Mouse (Mus musculus): ENCODE measurements around the gene Itga1. TPM values are rescaled to one million over a fixed set of nuclear protein-coding genes. Genes with fewer than 3 reads are reported as not detected.

Itga1 gene
- polyA plus RNA-seq, 1 experiment from 2014 or later, result 6.1 TPM

DNA sequence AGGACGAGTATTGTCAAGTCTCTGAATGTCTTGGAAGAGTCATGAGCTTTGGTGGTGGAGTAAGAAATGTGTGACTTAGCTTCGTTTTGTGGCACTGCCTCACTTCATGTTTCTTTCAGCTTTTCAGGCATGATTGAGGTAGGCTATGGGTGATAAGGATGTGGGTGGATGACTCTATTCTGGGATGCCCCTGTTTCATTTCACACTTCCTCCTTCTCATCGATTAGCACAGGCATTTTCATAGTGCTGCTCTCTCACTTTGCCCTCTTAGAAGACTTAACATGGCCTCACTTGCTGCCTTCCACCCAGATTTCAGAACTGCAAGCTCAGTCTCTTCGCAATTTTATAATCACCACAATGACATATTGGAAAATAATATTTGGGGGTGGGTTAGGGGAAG lies 102.2 kb downstream of the Itga1 start:
- ATAC-seq, result no peak
- no peaks in the 10 kb centered on the region for H3K27me3 ChIP-seq (ENCODE audit: control insufficient read depth, insufficient read depth, low read depth, low read length)
- no peak overlapping the region for H3K4me3 ChIP-seq (ENCODE audit: low read depth, low read length)
- no peaks in the 10 kb centered on the region for H3K9me3 ChIP-seq (replicated peaks; ENCODE audit: control insufficient read depth, low read length, poor library complexity, severe bottlenecking)
- H3K4me1 ChIP-seq (ENCODE audit: control insufficient read depth, insufficient read depth, low read length), result no peaks in the 10 kb centered on the region
- WGBS, result 88% methylated on average over 4 of the region's 4 CpGs
- H3K36me3 ChIP-seq (ENCODE audit: control insufficient read depth, insufficient read depth, low read length), result no peaks in the 10 kb centered on the region
- H3K27ac ChIP-seq (ENCODE audit: low read length), result no peak overlapping the region
- H3K9ac ChIP-seq (ENCODE audit: low read depth, low read length), result no peak overlapping the region
- H3K4me2 ChIP-seq (ENCODE audit: low read length), result no peak overlapping the region

DNA sequence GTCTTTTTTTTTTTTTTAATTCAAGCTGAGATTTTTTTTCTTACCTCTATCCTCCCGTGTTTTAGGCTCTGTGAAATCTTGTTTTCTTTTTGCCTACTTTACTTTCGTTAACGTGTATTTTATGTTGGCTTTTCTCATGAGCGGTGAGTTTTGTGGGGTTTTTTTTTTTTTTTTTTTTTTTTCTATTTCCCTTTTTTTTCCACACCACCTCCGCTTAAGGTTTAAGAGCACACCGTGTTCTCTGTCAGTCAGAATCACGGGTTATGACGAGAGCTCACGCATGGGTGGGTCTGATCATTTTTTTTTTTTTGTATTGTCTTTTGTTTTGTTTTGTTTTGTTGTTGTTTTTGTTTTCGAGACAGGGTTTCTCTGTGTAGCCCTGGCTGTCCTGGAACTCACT lies 103.7 kb downstream of the Itga1 start:
- Histone ChIP-seq H3K27me3 (ENCODE audit: control insufficient read depth, insufficient read depth, low read depth, low read length) (no peaks in the 10 kb centered on the region), H3K27ac (ENCODE audit: low read length) (no peak overlapping the region), H3K9me3 (replicated peaks; ENCODE audit: control insufficient read depth, low read length, poor library complexity, severe bottlenecking) (no peaks in the 10 kb centered on the region), H3K36me3 (ENCODE audit: control insufficient read depth, insufficient read depth, low read length) (no peaks in the 10 kb centered on the region), H3K4me1 (ENCODE audit: control insufficient read depth, insufficient read depth, low read length) (peaks cover 2% of the 10 kb centered on the region; the same call in 1 of the 2 replicates), H3K4me3 (ENCODE audit: low read depth, low read length) (no peak overlapping the region), H3K4me2 (ENCODE audit: low read length) (no peak overlapping the region), H3K9ac (ENCODE audit: low read depth, low read length) (no peak overlapping the region)
- no peak for ATAC-seq
- WGBS, result 92% methylated on average over 10 of the region's 10 CpGs

DNA sequence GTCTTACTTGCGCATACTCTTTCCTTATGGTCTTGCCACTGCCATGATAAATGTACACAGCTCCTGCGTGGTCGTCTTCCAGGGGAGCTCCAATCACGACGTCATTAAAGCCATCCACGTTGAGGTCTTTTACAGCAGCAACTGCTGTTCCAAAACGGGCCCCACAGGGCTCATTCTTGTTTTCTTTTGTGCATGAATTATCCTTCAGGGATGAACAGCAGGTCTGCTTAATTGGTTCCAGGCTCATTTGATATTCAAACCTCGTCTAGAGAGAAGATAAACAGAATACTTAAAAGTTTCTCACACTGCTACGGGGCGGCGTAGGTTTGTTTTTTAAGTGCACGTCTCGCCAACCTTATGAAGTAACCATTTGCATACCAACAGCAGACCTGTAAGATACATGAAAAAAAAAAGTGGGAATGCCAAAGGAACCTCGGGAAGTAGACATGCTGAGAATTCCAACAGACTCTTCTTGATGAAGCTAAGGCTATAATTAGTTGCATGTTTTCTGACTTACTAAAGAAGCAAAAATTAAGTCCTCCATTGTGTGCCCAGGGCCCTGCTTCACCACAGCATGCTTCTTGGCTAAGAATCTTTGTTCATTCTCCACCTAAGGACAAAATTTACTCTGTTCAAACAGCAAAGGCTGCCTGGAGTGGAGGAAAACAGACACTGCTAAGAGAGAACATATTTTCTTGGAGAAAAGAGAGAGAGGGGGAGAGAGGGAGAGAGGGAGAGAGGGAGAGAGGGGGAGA lies 109.3 kb downstream of the Itga1 start:
- Histone ChIP-seq H3K9ac (ENCODE audit: low read depth, low read length) (no peak overlapping the region), H3K4me2 (ENCODE audit: low read length) (peak overlapping the region; percentile 10), H3K27me3 (ENCODE audit: control insufficient read depth, insufficient read depth, low read depth, low read length) (no peaks in the 10 kb centered on the region), H3K27ac (ENCODE audit: low read length) (peak overlapping the region; percentile 14; the same call in 1 of the 2 replicates), H3K4me1 (ENCODE audit: control insufficient read depth, insufficient read depth, low read length) (peaks cover 3% of the 10 kb centered on the region; the same call in 1 of the 2 replicates), H3K4me3 (ENCODE audit: low read depth, low read length) (no peak overlapping the region), H3K36me3 (ENCODE audit: control insufficient read depth, insufficient read depth, low read length) (no peaks in the 10 kb centered on the region), H3K9me3 (replicated peaks; ENCODE audit: control insufficient read depth, low read length, poor library complexity, severe bottlenecking) (no peaks in the 10 kb centered on the region)
- WGBS, result 27% methylated on average over 14 of the region's 14 CpGs
- peak; percentile 82 for ATAC-seq

DNA sequence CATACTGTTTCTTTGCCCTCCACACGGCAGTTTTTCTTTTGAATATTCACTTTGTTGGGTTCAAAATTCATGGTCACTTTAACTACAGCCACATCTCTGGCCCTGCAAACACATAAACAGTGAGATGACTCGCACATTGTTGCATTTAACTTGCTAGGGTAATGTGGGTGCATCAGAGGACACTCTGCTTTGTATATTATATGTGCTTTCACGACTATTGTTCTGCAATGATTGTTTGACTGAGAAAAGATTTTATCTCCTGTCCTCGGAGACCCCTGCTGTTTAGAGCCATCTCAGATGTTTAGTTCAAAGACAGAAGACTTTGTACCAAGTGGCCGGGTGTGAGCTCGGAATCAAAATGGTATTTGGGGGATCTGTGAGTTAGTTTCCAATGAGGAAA lies 114.1 kb downstream of the Itga1 start:
- no peak overlapping the region for H3K4me2 ChIP-seq (ENCODE audit: low read length)
- H3K9ac ChIP-seq (ENCODE audit: low read depth, low read length), result no peak overlapping the region
- H3K27ac ChIP-seq (ENCODE audit: low read length), result no peak overlapping the region
- H3K4me3 ChIP-seq (ENCODE audit: low read depth, low read length), result no peak overlapping the region
- no peaks in the 10 kb centered on the region for H3K27me3 ChIP-seq (ENCODE audit: control insufficient read depth, insufficient read depth, low read depth, low read length)
- ATAC-seq, result no peak
- no peaks in the 10 kb centered on the region for H3K9me3 ChIP-seq (replicated peaks; ENCODE audit: control insufficient read depth, low read length, poor library complexity, severe bottlenecking)
- no peaks in the 10 kb centered on the region for H3K36me3 ChIP-seq (ENCODE audit: control insufficient read depth, insufficient read depth, low read length)
- 63% methylated on average over 6 of the region's 6 CpGs for WGBS
- no peaks in the 10 kb centered on the region for H3K4me1 ChIP-seq (ENCODE audit: control insufficient read depth, insufficient read depth, low read length)

DNA sequence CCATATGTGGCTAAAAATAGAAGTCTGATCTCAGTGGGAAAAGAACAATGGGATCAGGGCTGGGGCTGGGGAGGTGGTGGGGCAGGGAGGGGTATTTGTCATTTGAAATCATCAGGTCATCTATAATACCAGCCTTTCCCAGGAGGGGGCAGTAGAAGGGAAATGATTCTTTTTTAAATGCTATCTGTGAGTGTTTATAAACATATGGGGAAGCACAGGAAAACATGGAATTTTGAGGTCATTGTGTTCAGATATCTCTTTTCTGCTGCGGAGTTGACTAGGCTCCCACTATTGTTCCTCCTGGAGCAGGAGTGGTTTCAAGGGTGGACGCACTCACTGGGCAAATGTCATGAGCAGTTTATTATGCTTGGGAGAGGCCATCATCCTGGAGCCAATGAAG lies 114.6 kb downstream of the Itga1 start:
- Histone ChIP-seq H3K4me1 (ENCODE audit: control insufficient read depth, insufficient read depth, low read length) (no peaks in the 10 kb centered on the region), H3K27ac (ENCODE audit: low read length) (no peak overlapping the region), H3K27me3 (ENCODE audit: control insufficient read depth, insufficient read depth, low read depth, low read length) (no peaks in the 10 kb centered on the region), H3K9ac (ENCODE audit: low read depth, low read length) (no peak overlapping the region), H3K4me2 (ENCODE audit: low read length) (no peak overlapping the region), H3K36me3 (ENCODE audit: control insufficient read depth, insufficient read depth, low read length) (no peaks in the 10 kb centered on the region), H3K4me3 (ENCODE audit: low read depth, low read length) (no peak overlapping the region), H3K9me3 (replicated peaks; ENCODE audit: control insufficient read depth, low read length, poor library complexity, severe bottlenecking) (no peaks in the 10 kb centered on the region)
- ATAC-seq, result no peak
- WGBS, result 71% methylated on average over 2 of the region's 2 CpGs

DNA sequence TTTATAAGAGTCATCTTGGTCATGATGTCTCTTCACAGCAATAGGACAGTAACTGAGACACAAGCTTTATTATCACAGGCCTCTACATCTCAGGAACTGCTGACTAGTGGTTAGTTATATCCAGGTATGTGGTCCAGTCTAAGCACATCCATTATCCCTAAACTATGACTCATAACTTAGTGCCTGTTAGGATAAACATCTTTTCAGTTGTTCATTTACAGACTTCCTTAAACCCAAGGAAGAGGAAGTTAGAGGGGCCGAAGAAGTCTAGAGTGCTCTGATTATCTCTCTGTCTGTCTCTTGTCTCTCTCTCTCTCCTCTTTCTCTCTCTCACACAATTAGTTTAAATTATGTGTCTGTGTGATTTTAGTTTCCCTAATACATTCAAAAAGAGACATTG lies 117.1 kb downstream of the Itga1 start:
- WGBS, result 100% methylated on average over 1 of the region's 1 CpGs
- H3K36me3 ChIP-seq (ENCODE audit: control insufficient read depth, insufficient read depth, low read length), result no peaks in the 10 kb centered on the region
- ATAC-seq, result no peak

DNA sequence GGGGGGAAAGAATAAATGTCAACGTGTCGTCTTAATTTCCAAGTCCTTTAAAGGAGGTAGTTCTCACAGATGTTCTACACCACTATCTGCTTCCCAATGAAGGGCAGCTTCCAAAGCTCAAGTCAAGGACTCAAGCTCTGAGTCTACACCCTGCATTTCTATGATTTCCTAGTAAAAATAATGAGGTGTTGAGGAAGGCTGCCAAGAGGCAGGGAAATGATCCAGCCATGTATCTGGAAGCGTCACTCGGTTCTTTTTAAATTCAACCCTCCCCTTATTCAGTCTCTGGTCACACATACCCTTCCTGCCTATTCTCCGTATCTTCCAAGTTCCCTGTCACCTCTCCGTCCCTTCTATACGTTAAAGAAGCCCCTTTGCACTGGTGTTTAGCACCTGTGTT lies 118.6 kb downstream of the Itga1 start:
- ATAC-seq, result no peak
- WGBS, result 93% methylated on average over 7 of the region's 7 CpGs
- no peaks in the 10 kb centered on the region for H3K9me3 ChIP-seq (replicated peaks; ENCODE audit: control insufficient read depth, low read length, poor library complexity, severe bottlenecking)
- no peaks in the 10 kb centered on the region for H3K4me1 ChIP-seq (ENCODE audit: control insufficient read depth, insufficient read depth, low read length)
- no peak overlapping the region for H3K4me3 ChIP-seq (ENCODE audit: low read depth, low read length)
- H3K27me3 ChIP-seq (ENCODE audit: control insufficient read depth, insufficient read depth, low read depth, low read length), result no peaks in the 10 kb centered on the region
- H3K4me2 ChIP-seq (ENCODE audit: low read length), result no peak overlapping the region
- H3K36me3 ChIP-seq (ENCODE audit: control insufficient read depth, insufficient read depth, low read length), result no peaks in the 10 kb centered on the region
- H3K9ac ChIP-seq (ENCODE audit: low read depth, low read length), result no peak overlapping the region
- no peak overlapping the region for H3K27ac ChIP-seq (ENCODE audit: low read length)

More for the DNA sequence above, 117.1 kb downstream of the Itga1 start:
- no peak overlapping the region for H3K4me2 ChIP-seq (ENCODE audit: low read length)
- no peak overlapping the region for H3K4me3 ChIP-seq (ENCODE audit: low read depth, low read length)
- H3K9me3 ChIP-seq (replicated peaks; ENCODE audit: control insufficient read depth, low read length, poor library complexity, severe bottlenecking), result no peaks in the 10 kb centered on the region
- no peaks in the 10 kb centered on the region for H3K4me1 ChIP-seq (ENCODE audit: control insufficient read depth, insufficient read depth, low read length)
- no peak overlapping the region for H3K9ac ChIP-seq (ENCODE audit: low read depth, low read length)
- H3K27ac ChIP-seq (ENCODE audit: low read length), result no peak overlapping the region
- no peaks in the 10 kb centered on the region for H3K27me3 ChIP-seq (ENCODE audit: control insufficient read depth, insufficient read depth, low read depth, low read length)

DNA sequence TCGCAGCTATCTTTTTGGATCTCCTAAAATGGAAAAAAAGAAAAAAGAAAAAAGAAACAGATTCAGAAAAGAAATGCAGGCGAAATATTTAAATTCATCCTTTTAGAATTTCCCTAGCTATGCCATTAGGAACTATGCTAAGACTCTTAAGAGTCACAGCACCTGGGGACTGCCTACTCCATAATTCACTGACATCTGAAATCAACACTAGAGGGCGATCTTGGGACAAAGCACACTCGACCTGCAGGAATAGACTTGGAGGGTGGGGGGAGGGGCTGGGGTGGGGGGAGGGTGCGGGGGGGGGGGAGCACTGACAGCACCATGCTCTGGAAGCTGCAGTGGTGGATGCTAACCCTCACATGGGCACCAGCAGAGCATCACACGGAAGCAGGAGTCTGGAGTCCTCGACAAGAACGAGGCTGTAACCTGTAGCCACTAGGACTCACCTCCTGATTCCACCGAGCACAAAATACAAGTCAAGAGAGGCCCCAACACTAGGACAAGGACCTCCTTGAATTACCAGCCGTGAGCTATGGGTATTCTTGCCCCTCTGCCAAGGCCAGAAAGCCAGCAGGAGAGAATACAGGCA lies 120.8 kb downstream of the Itga1 start:
- no peak for ATAC-seq
- 42% methylated on average over 10 of the region's 10 CpGs for WGBS

DNA sequence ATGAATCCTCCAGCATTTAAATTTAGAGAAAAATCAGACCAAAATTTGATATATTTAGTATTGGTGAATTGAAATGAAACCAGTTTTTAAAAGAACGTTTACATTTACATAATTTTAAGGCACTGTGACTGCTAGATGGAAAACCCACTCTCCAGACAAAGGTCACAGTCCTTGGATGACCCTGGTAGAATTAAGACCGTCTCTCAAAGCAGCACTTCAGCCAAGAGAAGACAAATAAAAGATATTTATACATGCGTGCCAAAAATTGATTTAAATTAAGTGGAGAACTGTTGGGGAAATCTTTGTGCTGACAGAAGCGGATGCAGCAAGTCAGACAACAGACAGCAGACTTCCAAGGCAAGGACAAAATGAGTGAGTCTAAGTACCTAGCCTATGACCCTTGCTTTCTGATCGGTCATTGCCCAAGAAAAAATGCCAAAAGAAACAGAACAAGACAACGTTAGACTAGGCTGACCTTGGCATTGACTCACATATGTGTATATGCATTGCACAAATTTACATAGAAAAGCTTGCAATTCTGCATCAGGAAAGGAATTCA lies 127.2 kb downstream of the Itga1 start:
- ATAC-seq, result no peak
- WGBS, result 77% methylated on average over 6 of the region's 6 CpGs
- H3K9me3 ChIP-seq (replicated peaks; ENCODE audit: control insufficient read depth, low read length, poor library complexity, severe bottlenecking), result no peaks in the 10 kb centered on the region
- H3K4me2 ChIP-seq (ENCODE audit: low read length), result no peak overlapping the region
- no peaks in the 10 kb centered on the region for H3K36me3 ChIP-seq (ENCODE audit: control insufficient read depth, insufficient read depth, low read length)
- no peak overlapping the region for H3K9ac ChIP-seq (ENCODE audit: low read depth, low read length)
- H3K27ac ChIP-seq (ENCODE audit: low read length), result no peak overlapping the region
- no peak overlapping the region for H3K4me3 ChIP-seq (ENCODE audit: low read depth, low read length)
- no peaks in the 10 kb centered on the region for H3K27me3 ChIP-seq (ENCODE audit: control insufficient read depth, insufficient read depth, low read depth, low read length)
- no peaks in the 10 kb centered on the region for H3K4me1 ChIP-seq (ENCODE audit: control insufficient read depth, insufficient read depth, low read length)

More for the DNA sequence above, 120.8 kb downstream of the Itga1 start:
- Histone ChIP-seq H3K27me3 (ENCODE audit: control insufficient read depth, insufficient read depth, low read depth, low read length) (no peaks in the 10 kb centered on the region), H3K36me3 (ENCODE audit: control insufficient read depth, insufficient read depth, low read length) (no peaks in the 10 kb centered on the region), H3K4me2 (ENCODE audit: low read length) (no peak overlapping the region), H3K4me1 (ENCODE audit: control insufficient read depth, insufficient read depth, low read length) (no peaks in the 10 kb centered on the region), H3K9ac (ENCODE audit: low read depth, low read length) (no peak overlapping the region), H3K9me3 (replicated peaks; ENCODE audit: control insufficient read depth, low read length, poor library complexity, severe bottlenecking) (no peaks in the 10 kb centered on the region), H3K27ac (ENCODE audit: low read length) (no peak overlapping the region), H3K4me3 (ENCODE audit: low read depth, low read length) (no peak overlapping the region)

Data from midbrain, embryonic 16.5 days (tissue).